Mouse (Mus musculus): ENCODE results near the gene Pced1b.

DNA sequence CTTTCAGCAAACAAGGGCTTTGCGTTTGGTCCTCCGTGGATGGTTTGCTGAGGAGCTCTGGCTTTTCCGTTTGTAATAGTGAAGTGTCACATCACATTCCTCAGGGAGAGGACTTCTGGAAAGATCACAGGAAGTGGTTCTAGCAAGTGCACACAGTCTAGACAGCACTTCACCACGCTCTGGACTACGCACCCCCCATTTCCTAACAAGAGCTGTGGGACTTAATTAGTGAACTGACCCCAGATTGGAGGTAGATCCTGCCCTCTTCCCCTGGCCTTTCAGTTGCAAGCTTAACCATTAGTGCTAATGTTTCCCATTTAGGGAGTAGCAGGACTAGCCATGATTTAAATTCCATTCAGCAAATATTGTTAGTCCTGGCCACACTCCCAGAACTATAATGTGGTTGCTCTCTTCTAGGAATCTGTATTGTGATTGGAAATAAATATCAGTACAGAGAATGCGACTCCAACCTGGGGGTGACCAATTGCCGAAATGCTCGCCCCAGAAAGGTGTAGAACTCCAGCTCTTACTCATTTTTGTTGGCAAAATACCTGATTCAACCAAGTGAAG is 10.4 kb downstream of the Pced1b start:
- no peak for TF ChIP-seq CTCF (IDR thresholded peaks at IDR 0.05; ENCODE audit: low read depth, low read length)
- no peak for TF ChIP-seq POLR2A (IDR thresholded peaks at IDR 0.05; ENCODE audit: extremely low read depth, insufficient read depth, low read length)
